Mouse (Mus musculus): ENCODE data around the gene Sptssa.

GRCm38 (mm10) chr12:54637033-54637432, 19.3 kb downstream of the Sptssa start:
- no peak for TF ChIP-seq CTCF (IDR thresholded peaks at IDR 0.05; ENCODE audit: insufficient read depth, low read depth, low read length)
- TF ChIP-seq POLR2A (IDR thresholded peaks at IDR 0.05; ENCODE audit: insufficient read depth, low read depth, low read length), result no peak
